Mouse (Mus musculus) midbrain, embryonic 13.5 days (tissue): ENCODE measurements around the gene Klc1. TPM values are rescaled to one million over a fixed set of nuclear protein-coding genes. Genes with fewer than 3 reads are reported as not detected.

Experiments used
- ATAC-seq: fragments of 200-750 bp; cut with Nextera tagmentation; 2 replicates; pipeline ENCODE4 v1.8.0; 2017; ENCODE audit warnings: mild to moderate bottlenecking, moderate TSS enrichment, moderate library complexity
- H3K27ac ChIP-seq: fragments of 300-500 bp; sonication (generic); 2 replicates; pipeline ENCODE4 v1.5.1; 2015; ENCODE audit warnings: inconsistent platforms, mild to moderate bottlenecking, moderate library complexity
- H3K27me3 ChIP-seq: fragments of 300-500 bp; sonication (generic); 2 replicates; pipeline ENCODE4 v1.6.1; 2015; ENCODE audit warnings: mild to moderate bottlenecking, inconsistent platforms
- H3K36me3 ChIP-seq: fragments of 300-500 bp; sonication (generic); 2 replicates; pipeline ENCODE4 v1.6.1; 2015; ENCODE audit warnings: mild to moderate bottlenecking, inconsistent platforms
- H3K4me1 ChIP-seq: fragments of 300-500 bp; sonication (generic); replicated peaks from 2 replicates; pipeline ENCODE4 v1.6.1; 2015; ENCODE audit warnings: inconsistent platforms
- H3K4me2 ChIP-seq: fragments of 300-500 bp; sonication (generic); replicated peaks from 2 replicates; pipeline ENCODE4 v1.6.1; 2015; ENCODE audit warnings: moderate library complexity, mild to moderate bottlenecking, inconsistent platforms
- H3K4me3 ChIP-seq: fragments of 300-500 bp; sonication (generic); replicated peaks from 2 replicates; pipeline ENCODE4 v1.5.1; 2015; ENCODE audit warnings: mild to moderate bottlenecking, inconsistent platforms
- H3K9ac ChIP-seq: fragments of 300-500 bp; sonication (generic); replicated peaks from 2 replicates; pipeline ENCODE4 v1.6.1; 2015; ENCODE audit warnings: mild to moderate bottlenecking, inconsistent platforms
- H3K9me3 ChIP-seq: fragments of 300-500 bp; sonication (generic); 2 replicates; pipeline ENCODE4 v1.6.1; 2016; ENCODE audit warnings: mild to moderate bottlenecking, inconsistent platforms
- WGBS: fragments of 180-500 bp; shearing (Covaris S2); methylation state at CpG from one replicate; pipeline ENCODE4 v1.1.7; 2015; 5-methylcytosine and 5-hydroxymethylcytosine counted together
- polyA plus RNA-seq: library from polyadenylated mRNA; unstranded; fragments of >200 nt; fragmentation: Nextera tagmentation; extraction: Ambion mirVana; gene quantifications from 2 replicates; pipeline ENCODE4 v1.2.1, GENCODE M21; 2015

The Klc1 gene
- polyA plus RNA-seq, 1 experiment from 2014 or later = 545 TPM

DNA sequence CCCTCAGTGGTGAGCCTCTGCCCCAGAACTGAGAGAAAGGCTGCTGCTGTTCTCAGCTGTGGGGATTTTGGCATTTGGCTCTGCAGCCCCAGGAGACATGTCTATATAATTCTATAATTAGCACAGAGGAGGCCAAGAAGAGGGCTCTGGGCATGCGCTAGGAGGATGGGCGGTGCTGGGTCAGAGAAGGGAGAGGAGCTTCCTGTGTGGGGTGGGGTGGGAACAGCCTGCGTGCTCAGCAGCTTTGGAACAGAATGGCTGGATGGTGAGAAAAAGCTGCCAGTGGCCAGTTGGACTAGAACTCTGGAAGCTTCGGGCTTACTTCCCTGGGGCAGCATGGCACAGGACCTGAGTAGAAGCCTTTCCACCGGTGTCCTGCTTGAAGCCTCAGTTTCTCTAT, 12.6 kb upstream of the Klc1 start:
- ATAC-seq = 0 out of 2 replicates have a peak, but pooled peaks have one; percentile 53
- Histone ChIP-seq H3K4me3 (no peak overlapping the region), H3K4me2 (no peak overlapping the region), H3K27me3 (no peaks in the 10 kb centered on the region), H3K4me1 (peaks cover 13% of the 10 kb centered on the region), H3K9me3 (no peaks in the 10 kb centered on the region), H3K9ac (peak overlapping the region; percentile 40; the same call in 1 of the 2 replicates), H3K27ac (peak overlapping the region; percentile 36; the same call in 1 of the 2 replicates), H3K36me3 (no peaks in the 10 kb centered on the region)
- WGBS = 78% methylated on average over 5 of the region's 5 CpGs

DNA sequence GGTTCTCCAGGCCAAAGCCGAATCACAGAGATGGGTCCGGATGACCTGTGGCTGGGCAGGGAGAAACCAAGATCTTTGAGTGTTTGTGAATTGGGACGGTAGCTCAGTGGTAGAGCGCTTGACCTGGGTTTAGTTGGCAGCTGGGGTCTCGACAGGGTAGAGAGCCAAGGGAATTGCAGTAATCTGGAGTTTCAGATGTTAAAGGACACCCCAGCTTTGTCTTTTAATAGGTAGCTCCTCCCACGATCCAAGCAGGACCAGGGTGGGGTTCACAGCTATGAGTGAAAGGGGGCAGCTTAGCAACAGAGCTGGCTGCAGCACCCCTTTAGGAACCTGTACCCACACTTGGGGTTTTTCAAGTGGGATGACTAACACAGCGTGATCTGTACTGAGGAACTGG, 11.2 kb upstream of the Klc1 start:
- H3K27ac ChIP-seq = no peak overlapping the region
- H3K36me3 ChIP-seq = no peaks in the 10 kb centered on the region
- no peak for ATAC-seq
- no peaks in the 10 kb centered on the region for H3K27me3 ChIP-seq
- peaks cover 13% of the 10 kb centered on the region for H3K4me1 ChIP-seq
- 83% methylated on average over 7 of the region's 7 CpGs for WGBS
- no peak overlapping the region for H3K4me2 ChIP-seq
- H3K4me3 ChIP-seq = no peak overlapping the region
- H3K9me3 ChIP-seq = no peaks in the 10 kb centered on the region
- no peak overlapping the region for H3K9ac ChIP-seq

DNA sequence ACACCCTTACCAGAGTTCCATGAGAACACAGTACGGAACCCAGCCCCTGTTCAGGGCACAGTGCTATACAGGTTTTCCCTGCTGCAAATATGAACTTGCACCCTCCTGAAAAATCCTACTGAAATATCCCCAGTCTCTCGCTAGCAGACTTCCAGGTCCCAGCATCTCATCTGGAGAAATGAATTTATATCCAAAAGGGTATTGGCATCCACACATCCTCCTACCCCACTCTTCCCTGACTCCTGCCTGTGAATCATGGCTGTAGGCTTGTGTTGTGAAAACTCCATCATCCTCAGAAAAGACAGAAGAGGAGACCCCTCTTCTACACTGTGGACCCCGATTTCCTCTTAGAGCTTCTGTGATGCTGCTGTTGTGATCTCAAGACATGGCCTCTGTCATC, 7.9 kb upstream of the Klc1 start:
- Histone ChIP-seq H3K9ac (no peak overlapping the region), H3K27ac (no peak overlapping the region), H3K36me3 (no peaks in the 10 kb centered on the region), H3K4me3 (no peak overlapping the region), H3K4me1 (peaks cover 8% of the 10 kb centered on the region; the same call in 1 of the 2 replicates), H3K9me3 (no peaks in the 10 kb centered on the region), H3K27me3 (no peaks in the 10 kb centered on the region), H3K4me2 (no peak overlapping the region)
- no peak for ATAC-seq
- 97% methylated on average over 3 of the region's 3 CpGs for WGBS

DNA sequence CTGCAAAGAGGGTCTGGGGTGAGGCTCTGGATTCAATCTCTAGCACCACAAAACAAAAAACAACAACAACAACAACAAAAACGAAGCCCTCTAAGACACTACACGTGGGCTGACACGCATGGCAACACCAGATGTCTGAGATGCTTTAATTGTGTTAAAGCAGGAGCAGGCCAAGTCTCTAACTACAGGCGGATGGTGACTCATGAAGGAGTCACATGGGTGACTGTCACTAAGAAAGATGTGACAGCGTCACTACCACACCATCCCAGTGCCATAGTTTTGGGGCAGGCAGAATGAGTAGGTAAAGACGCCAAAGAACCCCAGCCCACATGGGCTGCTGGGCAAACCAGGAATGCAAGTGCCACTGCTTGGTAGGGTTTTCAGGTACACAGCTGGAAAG, 6.2 kb upstream of the Klc1 start:
- no peak overlapping the region for H3K4me3 ChIP-seq
- no peaks in the 10 kb centered on the region for H3K27me3 ChIP-seq
- no peak overlapping the region for H3K9ac ChIP-seq
- no peak for ATAC-seq
- no peak overlapping the region for H3K27ac ChIP-seq
- H3K36me3 ChIP-seq = no peaks in the 10 kb centered on the region
- peaks cover under 1% of the 10 kb centered on the region; the same call in 1 of the 2 replicates for H3K4me1 ChIP-seq
- H3K9me3 ChIP-seq = no peaks in the 10 kb centered on the region
- no peak overlapping the region for H3K4me2 ChIP-seq
- WGBS = 94% methylated on average over 6 of the region's 6 CpGs

DNA sequence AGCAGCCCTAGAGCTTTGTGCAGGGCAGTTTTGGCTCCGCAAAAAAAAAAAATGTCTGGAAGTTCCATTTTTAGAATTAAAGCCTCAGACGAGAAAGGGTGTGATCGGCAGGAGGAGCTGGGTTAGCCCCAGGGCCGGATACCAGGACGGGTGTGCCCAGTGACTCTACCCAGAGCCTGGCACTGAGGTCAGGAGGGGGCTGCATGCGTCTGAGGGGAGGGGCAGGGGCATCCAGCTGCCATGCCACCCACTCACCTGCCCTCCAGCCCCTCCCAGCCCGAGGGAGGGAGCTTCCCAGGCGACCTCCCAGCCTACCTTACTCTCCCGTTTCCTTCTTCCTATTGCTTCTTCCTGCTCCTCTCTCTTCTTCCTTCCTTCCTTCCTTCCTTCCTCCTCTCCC, 5.3 kb upstream of the Klc1 start:
- no peaks in the 10 kb centered on the region for H3K9me3 ChIP-seq
- WGBS = 68% methylated on average over 9 of the region's 9 CpGs
- peaks cover 9% of the 10 kb centered on the region for H3K4me1 ChIP-seq
- H3K27ac ChIP-seq = no peak overlapping the region
- H3K27me3 ChIP-seq = no peaks in the 10 kb centered on the region
- no peak overlapping the region for H3K9ac ChIP-seq
- no peak overlapping the region for H3K4me3 ChIP-seq
- no peaks in the 10 kb centered on the region for H3K36me3 ChIP-seq
- no peak for ATAC-seq
- no peak overlapping the region for H3K4me2 ChIP-seq

DNA sequence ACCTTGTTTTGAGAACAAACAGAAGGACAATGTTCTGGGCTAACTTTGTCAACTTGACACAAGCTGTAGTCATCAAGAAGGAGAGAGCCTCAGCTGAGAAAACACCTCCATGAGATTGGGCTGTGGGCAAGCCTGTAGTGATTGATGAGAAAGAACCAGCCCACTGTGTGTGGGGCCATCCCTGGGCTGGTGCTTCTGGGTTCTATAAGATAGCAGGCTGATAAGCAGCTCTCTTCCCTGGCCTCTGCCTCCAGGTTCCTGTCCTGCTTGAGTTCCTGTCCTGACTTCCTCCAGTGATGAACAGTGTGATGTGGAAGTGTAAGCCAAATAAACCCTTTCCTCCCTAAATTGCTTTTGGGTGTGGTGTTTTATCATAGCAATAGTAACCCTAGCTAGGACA, 3.9 kb upstream of the Klc1 start:
- no peak overlapping the region for H3K9ac ChIP-seq
- no peak overlapping the region for H3K27ac ChIP-seq
- ATAC-seq = no peak
- no peak overlapping the region for H3K4me3 ChIP-seq
- no peaks in the 10 kb centered on the region for H3K27me3 ChIP-seq
- no peaks in the 10 kb centered on the region for H3K36me3 ChIP-seq
- no peaks in the 10 kb centered on the region for H3K9me3 ChIP-seq
- H3K4me2 ChIP-seq = no peak overlapping the region
- peaks cover 13% of the 10 kb centered on the region for H3K4me1 ChIP-seq

DNA sequence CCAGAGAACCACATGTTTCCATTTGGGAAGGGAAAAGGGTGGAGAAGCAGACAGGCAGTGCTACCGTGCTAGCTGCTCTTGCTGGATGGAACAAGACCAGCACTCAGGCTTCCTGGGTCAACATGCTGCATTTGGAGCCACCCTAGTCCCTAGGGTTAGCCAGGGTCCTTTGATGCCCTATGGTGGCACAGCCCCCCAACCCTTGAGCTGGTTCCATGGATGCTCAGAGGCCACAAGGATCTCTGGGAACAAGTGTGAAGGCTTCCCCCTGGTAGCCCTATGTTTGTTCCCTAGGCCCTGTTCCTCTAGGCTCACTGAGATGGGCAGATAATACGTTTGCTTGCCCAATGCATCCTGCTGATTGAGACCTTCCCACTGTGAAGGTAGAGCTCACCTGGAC, 3.4 kb upstream of the Klc1 start:
- no peak overlapping the region for H3K4me3 ChIP-seq
- no peak overlapping the region for H3K27ac ChIP-seq
- H3K4me2 ChIP-seq = no peak overlapping the region
- no peaks in the 10 kb centered on the region for H3K9me3 ChIP-seq
- ATAC-seq = no peak
- H3K4me1 ChIP-seq = peaks cover 18% of the 10 kb centered on the region
- H3K27me3 ChIP-seq = no peaks in the 10 kb centered on the region
- H3K36me3 ChIP-seq = no peaks in the 10 kb centered on the region
- 71% methylated on average over 2 of the region's 2 CpGs for WGBS
- H3K9ac ChIP-seq = no peak overlapping the region

DNA sequence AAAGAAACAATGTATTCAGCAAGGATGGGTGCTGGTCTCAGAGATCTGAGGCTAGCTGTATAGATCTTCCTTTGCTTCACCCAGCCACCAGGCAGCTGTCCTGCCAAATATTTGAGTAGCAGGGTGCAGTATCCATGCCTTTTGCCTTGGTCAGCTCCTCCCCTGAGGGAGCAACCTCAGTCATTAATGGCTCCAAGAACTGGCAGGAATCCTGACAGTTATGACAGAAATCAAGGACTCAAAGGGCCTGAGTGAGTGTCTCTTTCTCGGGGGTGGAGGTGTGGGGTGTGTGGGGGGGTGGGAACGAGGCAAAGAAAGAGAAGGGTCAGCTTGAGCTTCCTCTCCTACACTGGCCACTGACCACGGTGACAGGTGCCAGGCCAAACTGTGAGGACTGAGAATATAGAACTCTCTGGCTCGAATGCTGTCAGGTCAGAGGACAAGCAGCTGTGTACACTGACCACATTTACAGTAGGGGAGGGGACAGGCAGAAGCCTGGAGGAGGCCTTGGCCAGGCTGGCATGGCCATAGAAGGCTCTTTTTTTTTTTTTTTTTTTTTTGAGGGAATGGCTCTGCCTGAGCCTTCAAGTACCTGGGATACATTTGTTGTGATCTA, 2.5 kb upstream of the Klc1 start:
- Histone ChIP-seq H3K9ac (no peak overlapping the region), H3K4me2 (no peak overlapping the region), H3K27me3 (no peaks in the 10 kb centered on the region), H3K4me3 (no peak overlapping the region), H3K27ac (no peak overlapping the region), H3K4me1 (peaks cover 28% of the 10 kb centered on the region), H3K9me3 (no peaks in the 10 kb centered on the region), H3K36me3 (no peaks in the 10 kb centered on the region)
- no peak for ATAC-seq
- 74% methylated on average over 4 of the region's 4 CpGs for WGBS

DNA sequence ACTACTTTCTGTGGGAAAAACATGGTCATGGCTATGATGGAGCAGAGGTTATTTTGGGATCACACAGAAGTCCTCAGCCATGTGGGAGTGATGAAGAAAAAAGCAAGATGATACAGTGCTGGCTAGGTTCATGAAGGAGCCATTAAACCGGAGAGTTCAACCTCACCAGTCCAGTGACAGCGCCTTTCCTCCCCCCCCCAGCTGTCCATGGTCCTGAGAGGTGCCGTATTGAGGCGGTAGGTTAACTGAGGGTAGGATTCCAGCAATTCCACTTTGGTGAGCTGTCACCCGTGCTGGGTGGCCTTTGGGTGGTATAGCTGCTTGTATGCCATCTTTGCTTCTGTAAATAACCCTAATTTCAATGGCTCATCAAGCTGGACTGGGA, 2.0 kb upstream of the Klc1 start:
- H3K9me3 ChIP-seq = no peaks in the 10 kb centered on the region
- no peak overlapping the region for H3K4me2 ChIP-seq
- 62% methylated on average over 5 of the region's 5 CpGs for WGBS
- no peaks in the 10 kb centered on the region for H3K27me3 ChIP-seq
- no peaks in the 10 kb centered on the region for H3K36me3 ChIP-seq
- H3K4me3 ChIP-seq = no peak overlapping the region
- no peak overlapping the region for H3K9ac ChIP-seq
- peaks cover 33% of the 10 kb centered on the region for H3K4me1 ChIP-seq
- no peak for ATAC-seq
- H3K27ac ChIP-seq = no peak overlapping the region

DNA sequence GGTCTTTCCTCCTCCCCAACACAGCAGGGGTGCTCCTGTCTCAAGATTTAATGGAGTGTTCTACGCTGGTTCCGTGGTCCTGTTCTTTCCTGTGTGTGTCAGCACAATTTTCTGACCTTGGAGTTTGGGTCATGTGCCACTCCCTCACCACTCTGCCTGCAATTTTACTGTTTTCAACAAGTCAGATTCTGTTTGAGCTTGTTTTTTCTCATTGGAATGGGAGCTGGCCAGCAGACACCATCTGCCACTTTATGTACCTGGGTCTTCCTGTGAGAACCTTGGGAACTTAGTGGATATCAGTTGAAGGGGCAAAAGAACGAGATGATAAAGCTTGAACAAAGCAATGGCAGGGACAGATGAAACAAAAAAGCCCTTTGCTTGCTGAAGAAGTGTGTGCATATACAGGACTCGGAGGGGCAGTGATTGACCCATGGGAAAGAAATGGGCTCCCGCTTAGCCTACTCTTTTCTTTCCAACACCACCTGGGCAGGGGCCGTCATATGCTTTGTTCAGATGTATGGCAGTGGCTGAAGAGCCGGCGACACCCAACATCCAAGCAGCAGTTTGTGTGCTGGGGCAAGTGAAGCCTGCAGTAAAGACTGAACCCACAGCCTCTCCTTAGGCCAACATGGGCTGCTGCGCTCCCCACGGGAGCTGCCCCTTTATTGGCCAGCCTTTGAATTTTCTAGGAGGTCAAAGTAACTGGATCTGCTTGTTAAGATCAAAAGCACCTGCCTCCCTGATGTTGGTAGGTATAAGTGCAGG, 906 bp upstream of the Klc1 start:
- ATAC-seq = 0 out of 2 replicates have a peak, but pooled peaks have one; percentile 1
- Histone ChIP-seq H3K27me3 (no peaks in the 10 kb centered on the region), H3K9me3 (no peaks in the 10 kb centered on the region), H3K36me3 (peaks cover 5% of the 10 kb centered on the region), H3K9ac (peak overlapping the region; percentile 92), H3K4me3 (peak overlapping the region; percentile 99), H3K4me2 (peak overlapping the region; percentile 98), H3K27ac (peak overlapping the region; percentile 97), H3K4me1 (peaks cover 44% of the 10 kb centered on the region)
- WGBS = 50% methylated on average over 10 of the region's 10 CpGs

DNA sequence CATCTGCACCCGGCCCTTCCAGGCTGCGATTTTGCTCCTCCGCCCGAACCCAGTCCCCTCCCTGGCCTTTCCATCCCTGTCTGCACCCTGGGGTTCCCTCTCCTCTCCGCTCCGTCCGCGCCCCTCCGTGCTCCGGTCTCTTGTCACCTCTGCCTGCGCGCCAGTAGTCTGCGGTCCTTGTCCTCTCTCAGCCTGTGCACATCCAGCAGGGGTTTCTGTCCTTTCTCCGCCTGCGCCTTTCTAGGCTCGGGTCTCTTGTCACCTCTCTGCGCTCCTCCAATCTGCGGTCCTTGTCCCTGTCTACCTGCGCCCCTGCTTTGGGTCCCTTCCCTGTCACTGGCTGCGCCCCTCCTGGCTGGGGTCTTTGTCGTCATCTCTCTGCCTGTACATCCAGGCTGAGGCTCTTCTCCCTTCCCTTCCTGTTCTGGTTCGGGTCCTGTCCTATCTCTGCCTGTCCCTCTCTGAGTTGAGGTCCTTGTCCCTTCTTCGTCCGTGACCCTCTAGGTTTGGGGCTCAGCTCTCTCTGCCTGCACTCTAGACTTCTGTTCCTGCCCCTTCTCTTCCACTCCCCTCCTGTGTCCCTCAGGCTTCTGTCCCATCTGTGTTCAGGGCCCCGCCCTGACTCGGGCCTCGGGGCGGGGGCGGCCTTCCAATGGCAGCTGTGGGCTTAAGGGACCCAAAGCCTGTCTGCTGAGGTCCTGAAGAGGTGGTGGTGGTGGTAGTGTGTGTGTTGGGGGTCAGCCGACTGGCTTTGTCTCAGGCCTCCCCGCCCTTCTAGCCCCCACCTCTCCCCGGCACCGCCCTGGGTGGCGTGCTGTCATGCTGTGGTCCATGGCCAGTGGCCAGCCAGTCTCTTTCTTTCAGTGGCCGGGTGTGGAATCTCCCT, 770 bp downstream of the Klc1 start:
- peak overlapping the region; percentile 92 for H3K9ac ChIP-seq
- peak overlapping the region; percentile 98 for H3K4me2 ChIP-seq
- H3K27me3 ChIP-seq = no peaks in the 10 kb centered on the region
- H3K36me3 ChIP-seq = peaks cover 16% of the 10 kb centered on the region
- H3K4me3 ChIP-seq = peak overlapping the region; percentile 99
- ATAC-seq = peak; percentile 65
- peaks cover 57% of the 10 kb centered on the region for H3K4me1 ChIP-seq
- H3K27ac ChIP-seq = peak overlapping the region; percentile 97
- no peaks in the 10 kb centered on the region for H3K9me3 ChIP-seq
- WGBS = 0% methylated on average over 35 of the region's 35 CpGs
